Mouse (Mus musculus) C2C12 (cell line): ENCODE results near the gene Hps5.

Experiments used
- CEBPB ChIP-seq: IDR thresholded peaks from one replicate; pipeline ENCODE4 v1.6.1; 2011; ENCODE audit warnings: low read depth, mild to moderate bottlenecking, control low read depth, moderate library complexity
- CTCF ChIP-seq: IDR thresholded peaks from one replicate; pipeline ENCODE4 v1.5.1; 2011; ENCODE audit not compliant: control insufficient read depth, insufficient read depth, insufficient read length
- MAX ChIP-seq: IDR thresholded peaks from one replicate; pipeline ENCODE4 v1.6.1; 2011; ENCODE audit warnings: mild to moderate bottlenecking, control low read depth
- USF1 ChIP-seq: IDR thresholded peaks from one replicate; pipeline ENCODE4 v1.6.1; 2011; ENCODE audit warnings: low read depth, mild to moderate bottlenecking, control low read depth, moderate library complexity

DNA sequence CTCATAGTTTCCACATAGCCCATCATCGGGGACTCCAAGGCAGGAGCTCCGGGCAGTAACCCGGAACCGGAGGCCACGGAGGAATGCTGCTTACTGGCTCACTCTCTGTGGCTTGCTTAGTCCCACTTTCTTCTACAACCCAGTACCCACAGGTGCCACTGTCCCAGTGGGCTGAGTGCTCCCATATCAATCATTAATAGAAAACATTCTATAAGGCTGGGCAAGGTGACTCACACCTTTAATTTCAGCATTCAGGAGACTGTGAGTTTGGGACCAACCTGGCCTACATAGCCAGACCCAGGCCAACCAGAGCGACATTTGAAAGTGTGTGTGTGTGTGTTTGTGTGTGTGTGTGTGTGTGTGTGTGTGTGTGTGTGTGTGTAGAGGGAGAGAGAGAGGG lies 72.5 kb downstream of the Hps5 start:
- TF ChIP-seq MAX (no peak), USF1 (no peak), CEBPB (no peak), CTCF (no peak)
